Mouse (Mus musculus): ENCODE data around the gene Katnbl1. TPM values are rescaled to one million over a fixed set of nuclear protein-coding genes. Genes with fewer than 3 reads are reported as not detected.
A peak's percentile ranks its signal among the peaks of the same experiment; 100 is the strongest.
"Not testable (repeated sequence)": the region's sequence is repeated elsewhere in the genome, so short reads cannot be mapped to it uniquely, and the experiment has no call there.

Gene Katnbl1
- total RNA-seq, 2 experiments from 2014 or later, result 10.0 to 11.3 TPM

GRCm38 (mm10) chr2:112391346-112392000 lies 12.5 kb downstream of the Katnbl1 start:
- no peak for DNase-seq (ENCODE audit: low spot score in 2 of 2)

GRCm38 (mm10) chr2:112392689-112393088 lies 13.7 kb downstream of the Katnbl1 start:
- DNase-seq (ENCODE audit: low spot score in 2 of 2), result no peak

GRCm38 (mm10) chr2:112393958-112394357 lies 14.9 kb downstream of the Katnbl1 start:
- no peak for DNase-seq (ENCODE audit: low spot score in 2 of 2)

GRCm38 (mm10) chr2:112396649-112397048 lies 17.6 kb downstream of the Katnbl1 start:
- DNase-seq (ENCODE audit: low spot score in 2 of 2), result no peak

- no peak for DNase-seq (ENCODE audit: low spot score in 2 of 2)
Measured at GRCm38 (mm10) chr2:112407030-112407429, 28.0 kb downstream of the Katnbl1 start.

GRCm38 (mm10) chr2:112425308-112425707 lies 46.3 kb downstream of the Katnbl1 start:
- no peak for DNase-seq (ENCODE audit: low spot score in 2 of 2)

GRCm38 (mm10) chr2:112428534-112428933 lies 49.5 kb downstream of the Katnbl1 start:
- DNase-seq (ENCODE audit: low spot score in 2 of 2), result not testable (repeated sequence)

- DNase-seq (ENCODE audit: low spot score in 2 of 2), result no peak
Measured at GRCm38 (mm10) chr2:112429665-112430064, 50.7 kb downstream of the Katnbl1 start.

GRCm38 (mm10) chr2:112430403-112430802 lies 51.4 kb downstream of the Katnbl1 start:
- DNase-seq (ENCODE audit: low spot score in 2 of 2), result no peak

- no peak for DNase-seq (ENCODE audit: low spot score in 2 of 2)
Measured at GRCm38 (mm10) chr2:112432523-112432922, 53.5 kb downstream of the Katnbl1 start.

GRCm38 (mm10) chr2:112433359-112433758 lies 54.3 kb downstream of the Katnbl1 start:
- DNase-seq (ENCODE audit: low spot score in 2 of 2), result no peak

- DNase-seq (ENCODE audit: low spot score in 2 of 2), result no peak
Measured at GRCm38 (mm10) chr2:112436292-112436691, 57.3 kb downstream of the Katnbl1 start.

GRCm38 (mm10) chr2:112437589-112437988 lies 58.6 kb downstream of the Katnbl1 start:
- no peak for DNase-seq (ENCODE audit: low spot score in 2 of 2)

- DNase-seq (ENCODE audit: low spot score in 2 of 2), result no peak
Measured at GRCm38 (mm10) chr2:112443491-112443890, 64.5 kb downstream of the Katnbl1 start.

- DNase-seq (ENCODE audit: low spot score in 2 of 2), result no peak
Measured at GRCm38 (mm10) chr2:112445511-112445910, 66.5 kb downstream of the Katnbl1 start.

GRCm38 (mm10) chr2:112448046-112448445 lies 69.0 kb downstream of the Katnbl1 start:
- DNase-seq (ENCODE audit: low spot score in 2 of 2), result not testable (repeated sequence)

- DNase-seq (ENCODE audit: low spot score in 2 of 2), result no peak
Measured at GRCm38 (mm10) chr2:112448510-112449059, 69.6 kb downstream of the Katnbl1 start.

GRCm38 (mm10) chr2:112449597-112450296 lies 70.7 kb downstream of the Katnbl1 start:
- peak in 1 of 2 experiments; percentile 21 for DNase-seq (ENCODE audit: low spot score in 2 of 2)

- not testable (repeated sequence) for DNase-seq (ENCODE audit: low spot score in 2 of 2)
Measured at GRCm38 (mm10) chr2:112452513-112452912, 73.5 kb downstream of the Katnbl1 start.

- no peak for DNase-seq (ENCODE audit: low spot score in 2 of 2)
Measured at GRCm38 (mm10) chr2:112454125-112454861, 75.3 kb downstream of the Katnbl1 start.

- peak; percentile 99 for DNase-seq (ENCODE audit: low spot score in 2 of 2)
Measured at GRCm38 (mm10) chr2:112454862-112455564, 76.0 kb downstream of the Katnbl1 start, which contains the start of gene Emc7. Emc7 (plus strand) TSS chr2:112454997.

All from adrenal gland, adult 18-20 months (tissue).